Mouse (Mus musculus) heart, embryonic 11.5 days (tissue): ENCODE data around the gene Adamts17. TPM values are rescaled to one million over a fixed set of nuclear protein-coding genes. Genes with fewer than 3 reads are reported as not detected.

Experiments
- ATAC-seq: fragments of 200-750 bp; cut with Nextera tagmentation; replicated peaks from 2 replicates; pipeline ENCODE4 v1.8.0; 2017; ENCODE audit warnings: moderate library complexity; ENCODE audit not compliant: insufficient number of reproducible peaks, low FRiP score, low TSS enrichment
- H3K27ac ChIP-seq: fragments of 300-500 bp; sonication (generic); 2 replicates; pipeline ENCODE4 v1.5.1; 2014; ENCODE audit warnings: mild to moderate bottlenecking, low read depth, low read length
- H3K27me3 ChIP-seq: fragments of 300-500 bp; sonication (generic); 2 replicates; pipeline ENCODE4 v1.6.1; 2014; ENCODE audit warnings: mild to moderate bottlenecking, low read length, mixed read lengths; ENCODE audit not compliant: control insufficient read depth, insufficient read depth
- H3K36me3 ChIP-seq: fragments of 300-500 bp; sonication (generic); 2 replicates; pipeline ENCODE4 v1.6.1; 2014; ENCODE audit warnings: mild to moderate bottlenecking, low read length, moderate library complexity, mixed read lengths; ENCODE audit not compliant: control insufficient read depth, insufficient read depth
- H3K4me1 ChIP-seq: fragments of 300-500 bp; sonication (generic); 2 replicates; pipeline ENCODE4 v1.6.1; 2014; ENCODE audit warnings: low read length; ENCODE audit not compliant: control insufficient read depth, insufficient read depth
- H3K4me2 ChIP-seq: fragments of 300-500 bp; sonication (generic); 2 replicates; pipeline ENCODE4 v1.6.1; 2014; ENCODE audit warnings: mild to moderate bottlenecking, moderate library complexity
- H3K4me3 ChIP-seq: fragments of 300-500 bp; sonication (generic); 2 replicates; pipeline ENCODE4 v1.5.1; 2014; ENCODE audit warnings: low read depth, low read length
- H3K9ac ChIP-seq: fragments of 300-500 bp; sonication (generic); 2 replicates; pipeline ENCODE4 v1.6.1; 2014; ENCODE audit warnings: mild to moderate bottlenecking, low read depth, low read length, moderate library complexity
- H3K9me3 ChIP-seq: fragments of 300-500 bp; sonication (generic); replicated peaks from 2 replicates; pipeline ENCODE4 v1.6.1; 2016; ENCODE audit warnings: low read length; ENCODE audit not compliant: control insufficient read depth
- WGBS: fragments of 180-500 bp; shearing (Covaris S2); extraction: QIAGEN DNeasy Blood & Tissue Kit; methylation state at CpG from one replicate; pipeline ENCODE4 v1.1.7; 2014; ENCODE audit not compliant: insufficient replicate concordance; 5-methylcytosine and 5-hydroxymethylcytosine counted together
- polyA plus RNA-seq: library from polyadenylated mRNA; unstranded; fragments of >200 nt; fragmentation: Nextera tagmentation; extraction: Ambion mirVana; gene quantifications from 2 replicates; pipeline ENCODE4 v1.2.1, GENCODE M21; 2014

Adamts17 gene
- polyA plus RNA-seq, 1 experiment from 2014 or later, result 2.8 TPM

- H3K36me3 ChIP-seq, result no peaks in the 10 kb centered on the region
- ATAC-seq, result no peak
- H3K9me3 ChIP-seq, result no peaks in the 10 kb centered on the region
- no peak overlapping the region for H3K4me2 ChIP-seq
- H3K4me1 ChIP-seq, result peaks cover 11% of the 10 kb centered on the region; the same call in 1 of the 2 replicates
- H3K4me3 ChIP-seq, result no peak overlapping the region
- no peak overlapping the region for H3K9ac ChIP-seq
- WGBS, result 67% methylated on average over 8 of the region's 8 CpGs
- no peaks in the 10 kb centered on the region for H3K27me3 ChIP-seq
- H3K27ac ChIP-seq, result no peak overlapping the region
These were observed 120.9 kb downstream of the Adamts17 start for GRCm38 (mm10) chr7:66960246-66961033.

GRCm38 (mm10) chr7:66962736-66963135, 123.2 kb downstream of the Adamts17 start:
- Histone ChIP-seq H3K36me3 (no peaks in the 10 kb centered on the region), H3K27me3 (no peaks in the 10 kb centered on the region), H3K9ac (no peak overlapping the region), H3K27ac (no peak overlapping the region), H3K9me3 (no peaks in the 10 kb centered on the region), H3K4me3 (no peak overlapping the region), H3K4me2 (no peak overlapping the region), H3K4me1 (peaks cover 13% of the 10 kb centered on the region)
- WGBS, result 83% methylated on average over 10 of the region's 10 CpGs
- no peak for ATAC-seq

- no peak overlapping the region for H3K4me2 ChIP-seq
- H3K27ac ChIP-seq, result no peak overlapping the region
- H3K9ac ChIP-seq, result no peak overlapping the region
- no peak for ATAC-seq
- H3K36me3 ChIP-seq, result no peaks in the 10 kb centered on the region
- no peaks in the 10 kb centered on the region for H3K27me3 ChIP-seq
- 60% methylated on average over 8 of the region's 8 CpGs for WGBS
- H3K4me1 ChIP-seq, result peaks cover 16% of the 10 kb centered on the region
- H3K9me3 ChIP-seq, result no peaks in the 10 kb centered on the region
- H3K4me3 ChIP-seq, result no peak overlapping the region
These were observed 124.0 kb downstream of the Adamts17 start for GRCm38 (mm10) chr7:66963541-66963940.

- WGBS, result 55% methylated on average over 6 of the region's 6 CpGs
- Histone ChIP-seq H3K4me3 (no peak overlapping the region), H3K9ac (no peak overlapping the region), H3K36me3 (no peaks in the 10 kb centered on the region), H3K9me3 (no peaks in the 10 kb centered on the region), H3K27me3 (no peaks in the 10 kb centered on the region), H3K27ac (no peak overlapping the region), H3K4me1 (peaks cover 16% of the 10 kb centered on the region), H3K4me2 (no peak overlapping the region)
- 0 out of 2 replicates have a peak, but pooled peaks have one; percentile 36 for ATAC-seq
These were observed 127.1 kb downstream of the Adamts17 start for GRCm38 (mm10) chr7:66966541-66967205.

- no peaks in the 10 kb centered on the region for H3K36me3 ChIP-seq
- 54% methylated on average over 8 of the region's 8 CpGs for WGBS
- no peak overlapping the region for H3K4me2 ChIP-seq
- H3K4me1 ChIP-seq, result peaks cover 16% of the 10 kb centered on the region
- 0 out of 2 replicates have a peak, but pooled peaks have one; percentile 24 for ATAC-seq
- H3K9ac ChIP-seq, result no peak overlapping the region
- no peak overlapping the region; the same call in 1 of the 2 replicates for H3K27ac ChIP-seq
- H3K4me3 ChIP-seq, result no peak overlapping the region
- no peaks in the 10 kb centered on the region for H3K27me3 ChIP-seq
- no peaks in the 10 kb centered on the region for H3K9me3 ChIP-seq
These were observed 127.8 kb downstream of the Adamts17 start for GRCm38 (mm10) chr7:66967206-66967919.

GRCm38 (mm10) chr7:66968661-66969060, 129.1 kb downstream of the Adamts17 start:
- Histone ChIP-seq H3K4me1 (peaks cover 16% of the 10 kb centered on the region), H3K4me2 (no peak overlapping the region), H3K27me3 (no peaks in the 10 kb centered on the region), H3K36me3 (no peaks in the 10 kb centered on the region), H3K9me3 (no peaks in the 10 kb centered on the region), H3K9ac (no peak overlapping the region), H3K27ac (no peak overlapping the region), H3K4me3 (no peak overlapping the region)
- 64% methylated on average over 6 of the region's 6 CpGs for WGBS
- ATAC-seq, result no peak

GRCm38 (mm10) chr7:66969199-66969598, 129.7 kb downstream of the Adamts17 start:
- no peak for ATAC-seq
- no peak overlapping the region for H3K27ac ChIP-seq
- peaks cover 16% of the 10 kb centered on the region for H3K4me1 ChIP-seq
- no peak overlapping the region for H3K4me2 ChIP-seq
- no peaks in the 10 kb centered on the region for H3K27me3 ChIP-seq
- no peaks in the 10 kb centered on the region for H3K36me3 ChIP-seq
- H3K9ac ChIP-seq, result no peak overlapping the region
- H3K9me3 ChIP-seq, result no peaks in the 10 kb centered on the region
- WGBS, result 32% methylated on average over 2 of the region's 2 CpGs
- H3K4me3 ChIP-seq, result no peak overlapping the region

GRCm38 (mm10) chr7:66970235-66970634, 130.7 kb downstream of the Adamts17 start:
- WGBS, result 61% methylated on average over 2 of the region's 2 CpGs
- no peak for ATAC-seq
- no peak overlapping the region for H3K9ac ChIP-seq
- no peak overlapping the region for H3K4me3 ChIP-seq
- H3K4me1 ChIP-seq, result peaks cover 22% of the 10 kb centered on the region
- no peak overlapping the region for H3K4me2 ChIP-seq
- no peaks in the 10 kb centered on the region for H3K27me3 ChIP-seq
- no peaks in the 10 kb centered on the region for H3K36me3 ChIP-seq
- no peak overlapping the region for H3K27ac ChIP-seq
- no peaks in the 10 kb centered on the region for H3K9me3 ChIP-seq
